Mouse (Mus musculus) embryonic fibroblast, embryonic 13.5 days (primary cell): Measurements from ENCODE around the gene Gm20388.

Source experiments
- CTCF ChIP-seq: IDR thresholded peaks from 2 replicates; pipeline ENCODE4 v1.5.1; 2011; ENCODE audit warnings: mild to moderate bottlenecking, control low read depth, low read length, moderate library complexity, borderline replicate concordance; ENCODE audit not compliant: insufficient read depth
- POLR2A ChIP-seq: IDR thresholded peaks from 2 replicates; pipeline ENCODE4 v1.6.1; 2011; ENCODE audit warnings: low read depth, mild to moderate bottlenecking, control low read depth, low read length, moderate library complexity

- no peak for TF ChIP-seq CTCF
- TF ChIP-seq POLR2A = no peak
Observed at GRCm38 (mm10) chr8:123267926-123268656, 3357.4 kb downstream of the Gm20388 start.
